Mouse (Mus musculus) Muller cell, postnatal 12 days (primary cell): ENCODE measurements around the gene Arl4a.
A peak's percentile ranks its signal among the peaks of the same experiment; 100 is the strongest.

Source experiments
- DNase-seq: peaks from one replicate; pipeline ENCODE4 v3.0.0-alpha.2; 2015; ENCODE audit errors: inconsistent ontology term

The Arl4a gene

DNA sequence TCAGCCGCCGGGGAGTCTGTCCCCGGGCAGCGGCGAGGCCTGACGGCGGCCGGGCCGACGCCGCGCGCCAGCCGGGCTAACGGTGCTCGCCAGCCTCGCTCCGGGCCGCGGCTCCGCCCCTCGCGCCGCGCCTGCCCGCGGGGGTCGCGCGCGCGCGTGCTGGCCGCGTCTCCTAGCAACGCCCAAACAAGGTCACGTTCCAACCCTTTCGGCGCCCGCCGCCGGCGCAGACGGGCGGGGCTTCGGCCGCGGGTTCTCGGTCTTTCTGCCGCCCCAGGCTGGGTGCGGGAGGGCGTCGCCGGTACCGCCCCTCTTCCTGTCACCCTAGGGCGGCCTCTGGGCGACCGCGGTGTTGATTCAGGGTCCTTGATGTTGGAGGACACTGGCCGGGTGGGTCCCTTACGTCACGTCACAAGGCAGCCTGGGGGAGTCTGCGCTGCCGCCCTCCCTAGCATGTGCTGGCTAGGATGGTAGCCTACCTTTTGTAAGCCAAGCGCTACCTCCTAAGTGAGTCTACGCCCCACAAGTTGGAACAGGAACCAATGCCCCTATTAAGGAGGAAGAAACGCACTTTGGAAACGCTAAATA is at the start of gene Arl4a:
Gene Arl4a, minus strand, starts transcription at position 150 of the 588 bp plus-strand sequence.
- DNase-seq, result peak; percentile 90

DNA sequence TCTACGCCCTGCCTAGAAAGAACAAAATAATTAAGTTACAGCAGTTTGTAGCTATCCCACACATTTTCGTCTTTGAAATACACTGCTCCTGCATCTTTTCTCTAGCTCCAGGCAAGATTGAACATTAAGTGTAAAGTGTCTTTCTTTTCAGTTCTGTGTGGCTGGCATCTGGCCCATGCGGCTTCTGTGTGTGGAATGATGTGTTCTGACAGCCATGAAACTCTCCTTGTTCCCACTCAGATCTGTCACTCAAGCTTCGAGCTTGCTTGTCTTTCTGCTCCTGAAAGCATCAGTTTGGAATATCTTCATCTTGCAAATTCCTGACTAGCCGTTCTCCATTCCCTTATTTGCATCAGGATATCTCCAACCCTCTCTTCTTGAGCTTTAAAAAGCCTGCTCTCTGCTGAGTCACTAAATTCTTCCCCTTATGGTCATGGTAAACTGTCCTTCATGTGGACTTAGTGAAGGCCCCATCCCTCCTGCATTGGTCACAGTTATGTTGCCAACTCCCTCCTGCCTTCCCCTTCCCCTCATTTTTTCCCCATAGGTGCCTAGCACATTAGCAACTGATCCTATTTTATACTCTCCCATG is 48.0 kb upstream of the Arl4a start:
- peak; percentile 51 for DNase-seq

DNA sequence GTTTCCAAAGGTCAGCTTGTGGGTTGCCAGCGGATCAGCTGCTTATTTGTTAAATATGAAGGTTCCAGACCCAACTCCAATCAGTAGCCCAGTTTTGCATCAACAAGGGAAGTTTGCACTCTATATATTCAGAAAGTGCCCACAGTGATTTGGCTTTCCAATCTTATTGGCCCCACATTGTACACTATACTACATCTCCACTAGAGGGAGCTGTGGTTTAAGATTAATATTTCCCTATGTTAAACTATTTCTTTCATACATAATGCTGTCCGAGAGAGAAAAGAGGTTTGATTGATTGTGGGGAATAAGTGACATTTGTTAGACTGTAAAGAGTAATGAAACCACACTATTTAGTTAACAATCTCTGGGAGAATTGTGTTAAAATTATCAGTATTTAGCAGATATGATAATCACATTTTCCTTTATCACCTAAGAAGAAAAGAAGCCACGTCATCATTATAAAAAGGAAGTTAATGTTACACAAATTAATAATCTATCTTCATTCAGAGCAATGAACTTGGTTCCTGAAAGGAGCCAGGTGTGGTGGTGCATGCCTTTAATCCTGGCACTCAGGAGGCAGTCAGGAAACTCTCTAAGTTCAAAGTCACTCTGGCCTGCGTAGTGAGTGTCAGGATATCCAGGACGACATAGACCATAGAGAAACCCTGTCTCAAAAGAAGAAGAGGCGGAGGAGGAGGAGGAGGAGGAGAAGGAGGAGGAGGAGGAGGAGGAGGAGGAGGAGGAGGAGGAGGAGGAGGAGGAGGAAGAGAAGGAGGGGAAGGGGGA is 44.8 kb upstream of the Arl4a start:
- DNase-seq, result peak; percentile 35

DNA sequence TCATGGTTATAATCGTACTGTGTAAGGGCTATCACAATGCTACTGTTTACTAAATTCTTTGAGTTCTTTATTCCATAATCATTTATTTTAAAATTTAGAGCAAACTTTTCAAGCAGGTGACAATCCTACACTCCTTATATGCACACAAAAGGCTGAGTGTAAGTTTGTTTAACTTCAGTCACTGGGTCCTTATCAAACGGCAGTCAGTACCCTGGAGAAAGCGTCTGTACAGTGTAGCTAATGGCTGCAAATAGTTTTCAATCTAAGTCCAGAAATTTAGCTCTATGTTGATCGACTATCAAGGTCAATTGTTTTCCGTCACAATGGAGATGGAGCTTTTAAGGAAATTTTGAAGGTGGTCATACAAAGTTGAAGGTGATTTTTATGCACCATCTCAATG is 44.2 kb upstream of the Arl4a start:
- no peak for DNase-seq

DNA sequence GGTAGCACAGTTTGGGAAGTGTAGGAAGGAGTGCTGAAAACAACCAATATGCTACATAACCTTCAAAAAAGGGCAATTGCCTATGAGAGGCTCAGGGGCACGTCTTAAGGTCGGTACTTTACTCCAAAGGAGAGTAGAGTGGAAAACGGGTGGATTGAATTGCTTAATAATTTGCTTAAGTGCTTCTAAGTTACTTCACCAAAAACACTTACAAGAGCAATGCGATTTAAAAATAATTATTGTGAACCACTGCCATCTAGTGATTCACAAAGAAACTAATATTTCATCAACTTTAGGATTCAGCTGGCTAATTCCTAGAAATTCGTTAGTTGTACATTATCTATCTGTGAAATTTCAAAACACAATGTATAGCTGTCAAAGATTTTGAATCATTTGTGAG is 35.8 kb upstream of the Arl4a start:
- no peak for DNase-seq

DNA sequence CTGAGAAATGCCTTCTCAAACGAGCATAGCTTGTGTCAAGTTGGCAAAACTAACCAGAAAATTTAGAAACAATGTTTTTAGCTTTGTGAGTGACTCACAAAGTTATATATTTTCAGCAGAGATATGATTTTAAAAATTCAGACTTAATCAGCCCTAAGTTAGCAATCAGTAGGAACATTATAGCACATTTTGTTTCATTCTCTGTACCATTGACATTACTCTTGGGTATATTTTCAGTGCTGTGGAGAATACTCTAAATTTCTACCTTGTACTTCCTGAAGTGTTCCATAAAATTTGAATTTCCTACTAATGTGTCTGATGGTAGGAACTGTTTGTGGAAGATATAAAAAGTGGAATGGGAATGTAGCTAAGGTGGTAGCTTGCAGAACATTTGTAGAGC is 9.2 kb upstream of the Arl4a start:
- DNase-seq, result no peak

DNA sequence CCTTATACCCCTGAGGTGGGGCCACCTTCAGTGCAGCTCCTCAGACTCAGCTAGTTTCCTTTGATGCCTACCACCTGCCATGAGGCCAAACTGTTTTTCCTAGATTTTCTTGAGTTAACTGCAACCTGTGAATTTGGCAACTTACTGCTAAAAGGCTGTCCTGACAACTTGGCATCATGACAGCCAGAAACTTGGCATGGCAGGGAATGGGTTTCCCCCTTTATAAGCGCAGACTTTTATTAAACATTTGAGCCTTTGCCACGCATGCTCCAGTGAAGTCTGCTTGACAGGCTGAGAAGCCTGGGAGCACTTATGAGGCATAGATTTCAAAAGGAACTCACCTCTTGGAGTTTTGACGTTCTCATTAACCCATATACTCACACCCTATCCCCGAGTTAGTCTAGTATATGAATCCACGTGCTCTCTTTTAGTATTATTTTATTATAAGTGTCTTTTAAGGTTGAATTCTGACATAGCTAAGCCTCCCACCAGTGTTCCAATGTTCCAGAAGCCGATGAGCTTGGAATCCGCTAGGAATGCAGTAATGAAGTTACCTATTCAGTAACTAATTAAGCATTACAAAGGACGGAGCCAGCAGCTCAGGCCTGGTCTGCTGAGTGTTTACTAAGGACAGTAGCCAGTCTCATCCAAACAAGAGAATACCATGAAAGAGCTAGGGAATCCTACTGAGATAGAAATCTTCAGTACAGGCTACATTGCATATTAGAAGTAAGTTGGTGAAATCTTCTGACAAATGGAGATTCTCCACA is 6.2 kb upstream of the Arl4a start:
- DNase-seq, result peak; percentile 66

DNA sequence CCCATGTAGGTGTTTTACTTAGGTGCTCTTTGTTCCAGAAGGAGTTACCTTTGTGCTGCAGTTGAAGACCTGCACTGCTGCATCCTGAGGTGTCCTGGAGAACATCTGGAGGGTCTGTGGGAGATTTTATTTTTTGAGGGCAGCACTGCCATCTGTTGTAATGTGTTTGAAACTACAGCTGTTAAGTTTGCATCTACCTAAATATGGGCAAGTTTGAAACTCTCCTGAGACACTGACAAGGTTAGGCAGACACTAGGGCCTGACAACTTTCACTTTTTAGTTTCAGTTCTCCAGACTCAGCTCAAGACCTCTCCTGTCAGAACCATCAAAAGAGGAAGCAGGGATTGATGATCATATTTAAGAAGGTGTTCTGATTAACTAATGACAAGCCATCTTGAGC is 2.2 kb upstream of the Arl4a start:
- no peak for DNase-seq

DNA sequence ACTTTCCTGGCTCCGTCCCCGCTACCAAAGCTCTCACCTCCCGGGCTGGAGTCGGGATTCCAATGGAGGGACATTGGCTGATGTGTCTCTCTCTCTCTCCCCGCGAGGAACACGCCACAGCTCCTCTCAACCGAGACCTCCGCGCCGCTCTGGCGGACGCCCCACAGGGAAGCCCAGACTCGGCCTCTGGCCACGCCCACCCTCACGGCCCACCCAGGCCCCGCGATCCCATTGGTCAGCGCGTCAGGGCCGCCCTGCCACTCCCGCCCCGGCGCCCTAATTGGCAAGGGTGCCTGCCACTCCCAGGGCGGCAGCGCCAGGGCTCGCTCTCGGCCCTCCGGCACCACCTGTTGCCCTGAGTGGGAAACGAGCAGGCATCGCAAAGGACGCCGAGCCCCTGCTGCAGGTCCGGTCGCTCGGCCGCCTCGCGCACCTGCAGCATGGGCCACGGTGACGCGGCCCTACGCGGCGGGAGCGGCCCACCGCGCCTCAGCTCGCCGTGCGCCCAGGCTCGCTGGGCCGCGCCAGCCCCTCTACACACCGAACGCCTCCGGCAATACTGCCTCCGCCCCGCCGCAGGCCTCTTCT is 505 bp downstream of the Arl4a start:
- DNase-seq, result peak; percentile 99

DNA sequence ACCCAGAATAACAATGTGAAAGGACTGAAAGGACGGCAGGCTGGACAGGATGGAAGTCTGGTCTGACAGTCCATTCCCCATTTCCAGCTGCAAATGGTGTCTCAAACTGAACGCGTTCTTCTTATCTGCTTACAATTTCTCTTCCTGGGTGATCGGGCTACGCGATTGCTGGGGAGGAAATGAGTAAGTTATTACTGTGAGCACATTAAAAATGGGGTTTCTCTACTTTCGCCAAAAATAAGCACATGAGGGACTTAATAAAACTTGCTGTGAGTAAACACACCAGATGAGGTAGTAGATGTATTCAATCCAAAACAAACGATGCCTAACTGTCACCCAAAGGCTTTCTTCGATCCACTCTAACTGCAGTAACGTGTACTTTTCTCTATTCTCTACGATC is 1.2 kb downstream of the Arl4a start:
- peak; percentile 54 for DNase-seq

DNA sequence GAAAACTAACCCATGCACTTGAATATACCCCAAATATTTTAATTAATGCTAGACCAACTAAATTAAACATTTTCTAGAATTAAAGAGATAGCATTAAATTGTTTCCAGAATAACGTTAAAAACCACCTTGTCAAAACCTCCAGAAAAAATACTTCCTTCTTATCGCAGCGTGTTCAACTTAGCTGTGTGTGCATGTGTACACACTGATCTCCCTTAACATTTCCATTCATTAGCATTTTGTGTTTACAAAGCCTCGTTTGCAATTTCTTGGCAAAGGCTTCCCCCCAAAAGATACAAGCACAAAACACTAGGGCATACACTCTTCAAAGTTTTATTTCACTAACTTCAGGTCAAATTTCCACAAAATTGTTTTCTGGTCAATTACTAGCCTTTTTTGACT is 2.3 kb downstream of the Arl4a start:
- no peak for DNase-seq

DNA sequence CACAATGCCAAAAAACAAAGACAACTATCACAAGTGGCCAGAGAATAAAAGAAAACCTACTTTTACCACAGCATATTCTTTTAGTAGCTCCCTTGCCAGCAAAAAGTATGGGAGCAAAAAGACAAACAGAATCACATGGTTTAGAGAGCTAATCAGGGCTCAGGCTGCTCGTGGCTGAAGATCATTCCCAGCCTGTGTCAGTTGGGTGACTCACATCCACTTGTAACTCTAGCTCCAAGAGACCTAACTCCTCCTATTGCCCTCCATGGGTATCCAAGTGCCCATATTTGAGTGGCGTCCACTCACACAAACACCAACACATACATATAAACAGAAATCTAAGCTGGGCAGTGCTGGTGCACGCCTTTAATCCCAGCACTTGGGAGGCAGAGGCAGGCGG is 8.6 kb downstream of the Arl4a start:
- DNase-seq, result no peak

DNA sequence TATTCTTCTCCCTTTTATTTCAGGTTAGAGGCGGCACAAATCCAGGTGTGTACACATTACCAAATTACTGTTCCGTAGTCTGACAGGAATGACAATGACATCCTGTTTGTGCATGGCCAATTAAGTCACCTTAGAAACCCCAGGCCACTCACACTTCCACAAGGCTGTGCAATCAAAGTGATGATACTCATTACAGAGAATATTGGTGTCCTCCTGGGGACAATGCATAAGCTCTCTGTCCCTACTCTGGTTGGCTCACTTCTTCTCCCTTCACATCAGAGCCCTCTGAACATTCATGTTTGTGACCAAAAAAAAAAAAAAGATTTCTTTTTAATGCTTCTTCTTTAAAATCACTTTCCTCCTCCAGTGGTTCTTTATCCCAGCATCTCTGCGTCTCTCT is 10.0 kb downstream of the Arl4a start:
- DNase-seq, result no peak

DNA sequence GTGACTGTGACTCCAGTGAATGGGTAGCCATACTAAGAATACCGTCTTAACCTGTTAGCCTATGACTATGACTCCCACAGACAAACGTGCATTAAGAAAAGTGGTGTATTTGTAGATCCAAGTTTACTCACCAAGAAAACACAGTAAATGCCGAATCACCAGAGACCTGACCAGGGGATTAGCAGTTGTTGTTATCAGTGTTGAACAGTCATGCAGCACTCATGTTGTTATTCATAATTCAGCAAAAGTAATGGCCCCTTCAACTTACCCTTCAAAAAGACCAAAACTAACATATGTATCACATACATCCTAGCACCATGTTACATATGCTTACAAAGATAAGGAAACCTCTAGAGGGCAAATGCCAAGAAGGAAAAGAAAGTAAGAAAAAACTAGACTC is 10.4 kb downstream of the Arl4a start:
- DNase-seq, result no peak

DNA sequence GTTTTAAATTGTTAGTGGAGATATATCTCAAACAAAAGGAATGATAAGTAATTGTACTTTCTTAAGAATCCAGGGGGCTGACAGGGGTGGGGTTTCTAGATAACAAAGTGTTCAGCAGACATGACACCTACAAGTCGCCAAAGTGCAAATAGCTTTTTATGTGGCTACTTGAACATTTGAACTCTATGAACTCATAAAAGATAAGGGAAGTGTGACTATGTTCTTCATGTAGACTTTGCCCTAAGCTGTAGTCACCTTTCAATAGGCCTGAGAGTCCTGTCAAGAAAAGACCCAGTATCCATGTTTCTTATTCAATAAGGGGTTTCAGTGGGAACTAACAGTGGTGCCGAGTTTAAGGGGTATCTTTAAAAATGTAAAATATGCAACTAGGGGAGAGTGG is 13.9 kb downstream of the Arl4a start:
- DNase-seq, result no peak

DNA sequence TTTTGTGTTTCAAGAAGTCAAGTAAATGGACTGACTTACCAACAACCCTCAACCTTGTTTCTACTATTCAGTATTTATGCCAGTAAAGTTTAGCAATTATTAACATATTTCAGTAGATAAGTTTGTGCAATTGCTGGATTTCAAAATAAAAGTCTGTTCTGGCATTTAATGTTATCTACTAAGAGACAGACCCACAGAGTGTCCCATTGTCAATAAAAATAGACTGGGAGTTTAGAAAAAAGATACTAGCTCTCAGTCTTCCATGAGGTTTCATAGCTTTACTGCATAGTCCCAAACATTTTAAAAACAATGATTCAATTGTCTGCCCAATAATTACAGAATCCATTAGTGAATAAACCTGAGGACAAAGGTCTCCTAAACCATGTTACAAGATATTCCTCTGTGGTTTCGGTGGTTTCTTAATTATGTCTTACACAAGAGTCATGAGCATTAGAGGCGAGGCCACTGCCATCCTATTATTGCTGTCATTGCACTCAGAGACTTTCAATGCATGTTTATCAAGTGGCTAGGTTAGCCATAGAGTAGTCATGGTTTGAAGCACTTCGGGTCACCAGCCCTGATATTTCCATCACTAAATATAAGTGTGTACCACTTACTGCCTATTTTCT is 14.7 kb downstream of the Arl4a start:
- peak; percentile 59 for DNase-seq

DNA sequence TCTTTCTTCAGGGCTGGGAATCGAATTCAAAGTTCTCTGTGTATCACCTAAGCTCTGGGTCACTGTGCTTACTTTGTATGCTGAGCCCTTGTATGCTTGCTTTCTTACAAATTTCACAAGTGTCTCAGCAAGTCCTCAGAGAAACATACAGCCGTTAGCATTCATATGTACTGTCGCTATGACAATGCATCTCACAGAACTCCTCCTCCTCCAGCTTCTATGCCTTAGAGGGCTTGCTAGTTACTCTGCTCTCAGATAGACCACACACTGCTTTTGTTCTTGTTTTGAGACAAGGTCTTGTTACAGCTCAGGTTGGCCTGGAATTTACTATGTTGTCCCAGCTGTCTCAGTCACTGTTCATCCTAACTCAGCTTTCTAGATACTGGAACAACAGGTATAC is 15.5 kb downstream of the Arl4a start:
- DNase-seq, result no peak

DNA sequence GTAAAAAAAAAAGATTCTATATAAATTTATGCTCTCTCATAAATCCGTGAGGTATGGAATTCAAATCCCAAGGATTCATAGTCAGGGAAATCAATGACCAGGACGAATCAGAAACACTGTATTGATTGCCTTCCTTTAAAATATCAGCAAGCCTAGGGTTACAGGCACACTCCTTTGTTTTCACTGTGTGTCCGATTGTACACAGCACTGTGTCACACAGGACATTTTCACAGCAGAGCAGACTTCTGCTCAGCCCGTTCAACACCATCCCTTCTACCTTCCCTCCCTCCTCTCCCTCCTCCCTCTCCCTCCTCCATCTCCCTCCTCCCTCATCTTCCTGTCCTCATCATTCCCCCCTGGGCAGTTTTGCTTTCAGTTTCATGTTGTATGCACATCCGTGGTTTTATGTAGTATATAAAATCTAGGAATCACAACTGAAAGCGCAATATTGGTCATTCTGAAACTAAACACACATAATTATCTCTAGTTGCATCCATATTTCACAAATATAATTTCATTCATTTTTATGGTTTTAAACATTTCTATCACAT is 19.8 kb downstream of the Arl4a start:
- DNase-seq, result no peak

DNA sequence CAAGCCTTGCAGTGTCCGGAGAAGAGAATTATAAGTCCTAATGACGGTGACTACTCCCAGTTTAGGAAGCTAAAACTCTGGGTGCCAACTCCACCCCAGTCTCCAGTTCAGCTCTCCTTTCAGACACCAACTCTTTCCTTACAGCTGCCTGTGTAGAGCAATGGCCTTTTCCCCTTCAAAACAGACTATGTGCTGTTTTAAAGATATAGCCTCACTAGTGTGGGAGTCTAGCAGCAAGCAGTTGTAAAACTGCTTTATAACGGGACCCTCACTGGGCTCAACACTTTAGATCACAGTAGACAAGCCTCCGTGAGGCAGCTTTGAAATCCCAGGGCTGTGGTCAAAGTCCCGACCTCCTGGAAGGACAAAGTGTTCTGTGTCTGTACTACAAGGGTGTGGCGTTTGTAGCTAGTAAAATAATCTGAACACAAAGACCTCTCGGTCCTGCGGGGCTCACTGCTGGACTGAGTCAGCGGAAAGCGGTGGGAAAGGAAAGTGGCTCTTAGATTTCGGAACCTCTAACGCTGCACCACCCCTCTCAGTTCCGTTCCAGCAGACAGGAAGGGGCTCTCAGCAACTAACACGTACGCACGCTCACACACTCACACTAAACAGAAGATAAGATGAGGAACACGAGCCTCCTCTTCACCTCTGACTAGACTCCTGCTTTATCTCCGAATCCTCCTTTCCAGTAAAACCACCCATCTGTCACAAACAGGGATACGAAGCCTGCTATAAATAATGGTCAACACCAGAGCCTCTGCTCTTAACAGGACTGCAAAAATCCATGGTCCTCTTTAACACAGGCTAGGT is 21.0 kb downstream of the Arl4a start:
- no peak for DNase-seq

DNA sequence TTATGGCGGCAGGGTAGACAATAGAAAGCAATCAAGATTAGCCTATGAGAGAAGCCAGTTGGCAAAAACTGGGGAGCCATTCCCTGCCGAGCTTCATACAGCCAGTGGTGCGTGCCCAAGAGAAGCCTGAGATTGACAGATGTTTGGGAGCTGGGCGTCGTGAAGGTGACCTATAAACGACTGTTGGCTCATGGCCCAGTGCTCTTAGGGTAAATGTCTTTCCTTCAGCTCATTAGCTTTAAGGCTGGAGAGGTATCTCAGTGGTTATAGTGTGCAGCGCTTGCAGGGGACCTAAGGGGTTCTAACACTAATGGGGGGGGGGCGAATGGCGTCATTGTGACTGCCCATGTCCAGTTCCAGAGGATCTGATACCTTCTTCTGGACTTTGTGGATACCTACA is 21.8 kb downstream of the Arl4a start:
- no peak for DNase-seq

DNA sequence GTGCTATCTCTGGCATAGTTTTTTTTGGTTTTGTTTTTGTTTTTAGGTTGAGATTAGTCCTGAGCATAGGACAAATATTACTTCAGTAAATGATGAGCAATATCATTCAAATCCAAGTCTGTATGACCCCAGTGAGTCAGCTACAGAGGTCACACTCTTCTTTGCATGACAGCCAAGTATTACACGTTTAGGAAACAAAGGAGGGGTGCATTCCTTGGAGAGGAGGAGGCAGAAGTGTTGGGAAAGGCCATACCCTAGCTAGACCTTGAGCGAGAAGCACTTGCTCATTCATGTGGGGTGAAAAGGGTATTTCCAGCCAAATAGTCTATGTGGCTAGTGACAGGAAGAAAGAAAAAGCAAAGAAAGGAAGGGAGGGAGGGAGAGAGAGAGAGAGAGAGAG is 28.0 kb downstream of the Arl4a start:
- peak; percentile 76 for DNase-seq
